Mouse (Mus musculus) liver, postnatal 0 days (tissue): ENCODE data around the gene E130308A19Rik. TPM values are rescaled to one million over a fixed set of nuclear protein-coding genes. Genes with fewer than 3 reads are reported as not detected.

Source experiments
- ATAC-seq: fragments of 200-750 bp; cut with Nextera tagmentation; 2 replicates; pipeline ENCODE4 v1.8.0; 2017; ENCODE audit warnings: mild to moderate bottlenecking, moderate library complexity
- DNase-seq: peaks from one replicate; pipeline ENCODE4 v3.0.0-alpha.2; 2016
- H3K27ac ChIP-seq: fragments of 300-500 bp; sonication (generic); 2 replicates; pipeline ENCODE4 v1.5.1; 2014; ENCODE audit warnings: antibody characterized with exemption, moderate library complexity, mild to moderate bottlenecking, low read depth
- H3K27me3 ChIP-seq: fragments of 300-500 bp; sonication (generic); 2 replicates; pipeline ENCODE4 v1.6.1; 2014; ENCODE audit warnings: low read length, control low read depth, mixed read lengths; ENCODE audit not compliant: insufficient read depth
- H3K36me3 ChIP-seq: fragments of 300-500 bp; sonication (generic); replicated peaks from 2 replicates; pipeline ENCODE4 v1.6.1; 2014; ENCODE audit warnings: mild to moderate bottlenecking, control low read depth, low read length, moderate library complexity, mixed read lengths; ENCODE audit not compliant: insufficient read depth
- H3K4me1 ChIP-seq: fragments of 300-500 bp; sonication (generic); 2 replicates; pipeline ENCODE4 v1.6.1; 2014; ENCODE audit warnings: antibody characterized with exemption, mild to moderate bottlenecking, control low read depth; ENCODE audit not compliant: insufficient read depth
- H3K4me2 ChIP-seq: fragments of 300-500 bp; sonication (generic); 2 replicates; pipeline ENCODE4 v1.6.1; 2014; ENCODE audit warnings: low read depth, mild to moderate bottlenecking, low read length, moderate library complexity, mixed read lengths
- H3K4me3 ChIP-seq: fragments of 300-500 bp; sonication (generic); 2 replicates; pipeline ENCODE4 v1.5.1; 2014; ENCODE audit warnings: low read depth, low read length
- H3K9ac ChIP-seq: fragments of 300-500 bp; sonication (generic); replicated peaks from 2 replicates; pipeline ENCODE4 v1.6.1; 2014; ENCODE audit warnings: mild to moderate bottlenecking, moderate library complexity
- H3K9me3 ChIP-seq: fragments of 300-500 bp; sonication (generic); 2 replicates; pipeline ENCODE4 v1.6.1; 2016; ENCODE audit warnings: mild to moderate bottlenecking, control low read depth, low read length, mixed read lengths
- CTCF ChIP-seq: sonication (generic); IDR thresholded peaks from 2 replicates; pipeline ENCODE4 v1.5.1; 2016; ENCODE audit warnings: antibody characterized with exemption, low read depth
- EP300 ChIP-seq: IDR thresholded peaks from 2 replicates; pipeline ENCODE4 v1.6.1; 2016; ENCODE audit warnings: antibody characterized with exemption, low read depth, mild to moderate bottlenecking
- WGBS: fragments of 180-500 bp; shearing (Covaris S2); extraction: QIAGEN DNeasy Blood & Tissue Kit; methylation state at CpG from one replicate; pipeline ENCODE4 v1.1.7; 2014; ENCODE audit not compliant: insufficient replicate concordance; 5-methylcytosine and 5-hydroxymethylcytosine counted together
- polyA plus RNA-seq: library from polyadenylated mRNA; unstranded; fragments of >200 nt; fragmentation: Nextera tagmentation; extraction: Ambion mirVana; gene quantifications from 2 replicates; pipeline ENCODE4 v1.2.1, GENCODE M21; 2015

E130308A19Rik gene
- polyA plus RNA-seq, 1 experiment from 2014 or later: 5.5 TPM

- TF ChIP-seq EP300 (no peak), CTCF (no peak)
- Histone ChIP-seq H3K27ac (0 out of 2 replicates have a peak overlapping the region, but pooled peaks have one; percentile 12), H3K9me3 (no peaks in the 10 kb centered on the region), H3K36me3 (no peaks in the 10 kb centered on the region), H3K4me3 (no peak overlapping the region), H3K27me3 (no peaks in the 10 kb centered on the region), H3K4me2 (no peak overlapping the region), H3K4me1 (peaks cover 22% of the 10 kb centered on the region), H3K9ac (no peak overlapping the region)
- WGBS: 82% methylated on average over 7 of the region's 7 CpGs
- no peak for ATAC-seq
- no peak for DNase-seq
These were observed 88.9 kb downstream of the E130308A19Rik start for GRCm38 (mm10) chr4:59714926-59715325.

- H3K9me3 ChIP-seq: no peaks in the 10 kb centered on the region
- H3K4me1 ChIP-seq: peaks cover 22% of the 10 kb centered on the region
- no peak overlapping the region for H3K4me3 ChIP-seq
- H3K9ac ChIP-seq: no peak overlapping the region
- no peaks in the 10 kb centered on the region for H3K36me3 ChIP-seq
- no peak overlapping the region for H3K27ac ChIP-seq
- ATAC-seq (no peak), DNase-seq (no peak)
- no peak overlapping the region for H3K4me2 ChIP-seq
- H3K27me3 ChIP-seq: no peaks in the 10 kb centered on the region
- TF ChIP-seq CTCF: no peak
- 91% methylated on average over 3 of the region's 3 CpGs for WGBS
These were observed 89.5 kb downstream of the E130308A19Rik start for GRCm38 (mm10) chr4:59715531-59715930.

GRCm38 (mm10) chr4:59717349-59717748, 91.3 kb downstream of the E130308A19Rik start:
- DNase-seq (no peak), ATAC-seq (peak; percentile 90)
- no peak overlapping the region for H3K9ac ChIP-seq
- H3K36me3 ChIP-seq: no peaks in the 10 kb centered on the region
- WGBS: 66% methylated on average over 4 of the region's 4 CpGs
- H3K9me3 ChIP-seq: no peaks in the 10 kb centered on the region
- H3K27ac ChIP-seq: peak overlapping the region; percentile 72
- H3K27me3 ChIP-seq: no peaks in the 10 kb centered on the region
- peaks cover 18% of the 10 kb centered on the region for H3K4me1 ChIP-seq
- TF ChIP-seq EP300 (no peak), CTCF (no peak)
- 0 out of 2 replicates have a peak overlapping the region, but pooled peaks have one; percentile 32 for H3K4me2 ChIP-seq
- H3K4me3 ChIP-seq: no peak overlapping the region

- TF ChIP-seq EP300: no peak
- H3K27ac ChIP-seq: no peak overlapping the region
- H3K9ac ChIP-seq: no peak overlapping the region
- H3K27me3 ChIP-seq: no peaks in the 10 kb centered on the region
- peaks cover 14% of the 10 kb centered on the region for H3K4me1 ChIP-seq
- no peak overlapping the region for H3K4me2 ChIP-seq
- 55% methylated on average over 8 of the region's 8 CpGs for WGBS
- no peaks in the 10 kb centered on the region for H3K36me3 ChIP-seq
- no peak for ATAC-seq
- DNase-seq: no peak
- no peak overlapping the region for H3K4me3 ChIP-seq
- H3K9me3 ChIP-seq: no peaks in the 10 kb centered on the region
These were observed 92.5 kb downstream of the E130308A19Rik start for GRCm38 (mm10) chr4:59718542-59718941.

- Histone ChIP-seq H3K4me2 (no peak overlapping the region), H3K27me3 (no peaks in the 10 kb centered on the region)
- 90% methylated on average over 32 of the region's 32 CpGs for WGBS
These were observed 93.7 kb downstream of the E130308A19Rik start for GRCm38 (mm10) chr4:59719481-59720355.

GRCm38 (mm10) chr4:59721811-59722210, 95.8 kb downstream of the E130308A19Rik start:
- DNase-seq: no peak
- H3K36me3 ChIP-seq: no peaks in the 10 kb centered on the region
- no peaks in the 10 kb centered on the region for H3K9me3 ChIP-seq
- H3K27me3 ChIP-seq: no peaks in the 10 kb centered on the region
- H3K4me1 ChIP-seq: peaks cover 6% of the 10 kb centered on the region
- no peak overlapping the region for H3K4me3 ChIP-seq
- no peak overlapping the region for H3K27ac ChIP-seq
- 81% methylated on average over 3 of the region's 3 CpGs for WGBS
- H3K4me2 ChIP-seq: no peak overlapping the region
- ATAC-seq: no peak
- no peak for TF ChIP-seq CTCF
- no peak for TF ChIP-seq EP300
- no peak overlapping the region for H3K9ac ChIP-seq

More at GRCm38 (mm10) chr4:59719481-59720355, 93.7 kb downstream of the E130308A19Rik start:
- TF ChIP-seq CTCF: no peak
- no peak for TF ChIP-seq EP300
- Histone ChIP-seq H3K4me1 (peaks cover 10% of the 10 kb centered on the region), H3K9me3 (no peaks in the 10 kb centered on the region), H3K4me3 (no peak overlapping the region), H3K27ac (no peak overlapping the region), H3K9ac (no peak overlapping the region), H3K36me3 (no peaks in the 10 kb centered on the region)
- ATAC-seq (no peak), DNase-seq (no peak)
